Mouse (Mus musculus): ENCODE data around the gene Ehd4. TPM values are rescaled to one million over a fixed set of nuclear protein-coding genes. Genes with fewer than 3 reads are reported as not detected.
A peak's percentile ranks its signal among the peaks of the same experiment; 100 is the strongest.

Gene Ehd4
- polyA plus RNA-seq, 1 experiment from 2014 or later, result 69.6 TPM

DNA sequence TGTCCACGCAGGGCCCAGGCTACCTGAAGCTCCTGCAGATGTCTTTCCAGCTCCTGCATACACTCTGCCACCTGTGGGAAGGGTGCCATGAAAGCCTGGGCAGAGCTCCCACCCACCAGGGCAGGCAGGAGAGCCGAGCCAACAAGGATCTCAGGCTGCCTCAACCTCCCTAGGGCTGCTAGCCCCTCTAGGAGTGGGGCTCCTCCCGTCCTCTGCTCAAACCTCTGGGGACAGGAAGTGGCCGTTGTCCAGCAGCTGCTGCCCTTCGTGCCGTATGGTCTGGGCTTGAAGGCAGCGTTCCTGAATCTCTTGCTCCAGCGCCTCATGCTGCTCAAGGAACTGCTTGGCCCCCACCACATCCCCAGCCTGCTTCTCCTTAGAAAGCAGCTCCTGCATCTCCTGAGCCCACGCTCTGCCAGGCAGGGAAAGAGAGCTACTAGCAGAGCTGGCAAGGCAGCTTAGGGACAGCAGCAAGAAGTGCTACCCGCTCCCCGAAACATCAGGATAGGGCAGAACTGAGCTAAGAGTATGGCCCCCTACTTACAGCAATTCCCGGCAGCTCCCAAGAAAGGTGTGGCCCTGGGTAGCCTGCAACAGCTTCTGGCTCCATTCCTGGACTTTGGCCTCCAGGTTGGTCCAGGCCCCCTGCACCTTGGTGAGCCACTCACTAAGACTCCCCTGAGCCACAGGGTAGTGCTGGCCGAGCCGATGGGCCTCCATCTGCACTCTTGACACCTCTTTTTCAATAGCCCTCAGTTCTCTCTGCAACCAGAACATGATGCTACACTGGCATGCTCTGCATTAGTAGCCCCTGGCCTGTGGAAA lies 107.7 kb downstream of the Ehd4 start:
- no peak for TF ChIP-seq CTCF (IDR thresholded peaks at IDR 0.05)
- H3K27me3 ChIP-seq, result no peaks in the 10 kb centered on the region

DNA sequence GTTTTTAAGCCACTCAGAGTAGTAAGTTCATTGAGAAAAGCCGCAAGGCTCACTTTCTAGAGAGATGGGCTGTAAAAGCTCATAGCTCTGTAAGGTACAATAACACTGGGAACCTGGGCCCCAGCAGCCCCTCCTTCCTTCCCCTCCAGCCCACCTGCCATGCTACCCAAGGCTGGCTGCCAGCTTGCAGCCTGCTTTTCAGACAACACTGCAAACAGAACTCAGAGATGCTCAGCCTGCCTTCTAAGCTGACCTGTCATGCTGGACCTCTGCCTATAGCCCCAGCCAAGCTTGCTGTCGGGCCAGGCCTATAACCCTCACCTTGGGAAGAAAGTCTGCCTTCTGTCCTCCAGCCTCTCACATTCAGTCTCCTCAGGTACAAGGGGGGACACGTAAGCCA lies 109.7 kb downstream of the Ehd4 start:
- DNase-seq (ENCODE audit: low read depth, low spot score) (no peak), ATAC-seq (no peak)
- ChIA-PET CTCF (interaction anchor here (1.6 kb wide), 2 partner anchors 16 to 19 kb away, joined by 3 to 4 read pairs; no protein-coding TSS in a partner anchor), POLR2A (no interaction called here)
- in situ Hi-C loops (cut with MboI; ENCODE audit: low pct_unique_long_range_greater_than_20kb), result no loop called here
- no peak for TF ChIP-seq CTCF (IDR thresholded peaks at IDR 0.05)
- no peaks in the 10 kb centered on the region for H3K27me3 ChIP-seq

More for the DNA sequence above, 107.7 kb downstream of the Ehd4 start:
- in situ Hi-C loops (cut with MboI; ENCODE audit: low pct_unique_long_range_greater_than_20kb), result no loop called here
- CTCF ChIA-PET, result no interaction called here
- POLR2A ChIA-PET, result interaction anchor here (0.9 kb wide), 1 partner anchor 8 kb away, joined by 3 read pairs; no protein-coding TSS in a partner anchor
- DNase-seq (ENCODE audit: low read depth, low spot score) (no peak), ATAC-seq (no peak)

DNA sequence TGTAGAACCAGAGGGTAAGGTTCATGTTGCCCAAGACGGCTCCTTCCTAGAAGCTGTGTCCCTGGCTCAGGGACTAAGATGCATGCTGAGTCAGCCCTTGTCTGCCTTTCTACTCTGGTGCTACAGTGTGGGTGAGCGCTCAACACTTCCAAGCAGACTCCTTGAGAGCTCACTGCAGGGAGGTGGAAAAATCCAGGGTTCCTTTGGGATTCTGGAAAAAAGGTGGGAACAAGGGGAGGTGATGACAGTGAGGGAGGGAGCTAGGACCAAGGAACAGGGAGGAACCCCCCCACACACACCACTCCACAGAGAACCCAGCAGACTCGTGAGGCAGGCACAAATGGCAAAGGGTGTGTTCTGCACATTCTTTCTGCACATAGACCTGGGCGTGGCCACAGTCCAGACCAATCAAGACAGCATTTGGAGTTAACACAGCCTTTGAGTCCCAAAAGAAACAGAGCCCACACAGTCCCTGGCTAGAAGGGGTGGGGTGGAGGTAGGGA lies 110.3 kb downstream of the Ehd4 start:
- no peak for TF ChIP-seq CTCF (IDR thresholded peaks at IDR 0.05)
- ChIA-PET POLR2A (no interaction called here), CTCF (interaction anchor here (1.6 kb wide), 2 partner anchors 15 to 20 kb away, joined by 3 to 4 read pairs; no protein-coding TSS in a partner anchor)
- H3K27me3 ChIP-seq, result no peaks in the 10 kb centered on the region
- in situ Hi-C loops (cut with MboI; ENCODE audit: low pct_unique_long_range_greater_than_20kb), result no loop called here
- ATAC-seq (no peak), DNase-seq (ENCODE audit: low read depth, low spot score) (no peak)

DNA sequence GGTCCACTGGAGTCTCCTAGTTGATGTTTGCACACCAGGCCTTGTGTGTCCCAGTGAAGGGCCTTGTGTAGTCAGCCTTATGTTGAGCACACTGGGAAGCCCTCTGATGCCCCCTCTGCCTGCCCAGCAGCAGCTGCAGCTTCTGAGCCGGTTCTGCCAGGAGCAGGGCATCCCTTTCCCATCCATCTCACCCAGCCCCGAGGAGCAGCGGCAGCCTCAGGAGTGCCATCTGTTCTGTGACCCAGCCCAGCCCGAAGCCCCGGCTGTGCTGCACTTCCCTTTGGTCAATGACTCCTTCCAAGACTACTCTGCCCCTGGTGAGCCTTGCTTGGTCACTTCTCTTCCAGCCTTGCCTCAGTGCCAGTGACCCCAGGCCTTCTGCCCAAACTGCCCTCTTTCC lies 113.4 kb downstream of the Ehd4 start:
- in situ Hi-C loops (cut with MboI; ENCODE audit: low pct_unique_long_range_greater_than_20kb), result no loop called here
- ChIA-PET POLR2A (interaction anchor here (1.4 kb wide), 1 partner anchor 28 kb away, joined by 3 read pairs; no protein-coding TSS in a partner anchor), CTCF (no interaction called here)
- TF ChIP-seq CTCF (IDR thresholded peaks at IDR 0.05), result no peak
- no peak for DNase-seq (ENCODE audit: low read depth, low spot score)
- peak; percentile 19 for ATAC-seq
- H3K27me3 ChIP-seq, result no peaks in the 10 kb centered on the region

Other genes starting within 250 kb of the Ehd4 start
- gene Mapkbp1, start 181.9 kb downstream of the Ehd4 start, polyA plus RNA-seq (2021), result 15.3 TPM
- gene Jmjd7, start 127.1 kb downstream of the Ehd4 start, polyA plus RNA-seq (2021), result 12.0 TPM
- 9.5 TPM for gene Gm28042, start 127.1 kb downstream of the Ehd4 start, polyA plus RNA-seq (2021)
- gene Pla2g4b, start 121.2 kb downstream of the Ehd4 start, polyA plus RNA-seq (2021), result 5.6 TPM
- gene Pla2g4e, start 90.7 kb upstream of the Ehd4 start, polyA plus RNA-seq (2021), result 0.01 TPM
- not detected for gene Pla2g4d, start 134.6 kb upstream of the Ehd4 start, polyA plus RNA-seq (2021)
- not detected for gene Pla2g4f, start 159.6 kb upstream of the Ehd4 start, polyA plus RNA-seq (2021)
- gene Vps39, start 198.5 kb upstream of the Ehd4 start, polyA plus RNA-seq (2021), result 30.5 TPM
- gene Ganc, start 249.3 kb upstream of the Ehd4 start, polyA plus RNA-seq (2021), result 23.3 TPM
- 33.7 TPM for gene Tmem87a, start 249.5 kb upstream of the Ehd4 start, polyA plus RNA-seq (2021)